8 mouse cellular contexts compared by ENCODE assay signal in genomic region chr5:113918654-113919053, GRCm38 (mm10). TPM values are rescaled to one million over a fixed set of nuclear protein-coding genes. Genes with fewer than 3 reads are reported as not detected.
DNase-seq lines count a peak whose midpoint lies in the region; ATAC-seq lines count a peak whose summit lies in the region.

No protein-coding gene starts in this region.

- no peak overlapping the region for H3K9ac ChIP-seq in kidney, embryonic 14.5 days (ENCODE audit: low read depth, low read length)
- H3K9ac ChIP-seq in heart, embryonic 14.5 days (ENCODE audit: low read length): no peak overlapping the region
- H3K9ac ChIP-seq in limb, embryonic 11.5 days (ENCODE audit: low read length): no peak overlapping the region
- no peak overlapping the region for H3K9ac ChIP-seq in forebrain, embryonic 12.5 days

- H3K27me3 ChIP-seq in kidney, embryonic 14.5 days (ENCODE audit: control insufficient read depth, insufficient read depth, low read length): no peaks in the 10 kb centered on the region
- no peaks in the 10 kb centered on the region for H3K27me3 ChIP-seq in heart, embryonic 14.5 days (ENCODE audit: control insufficient read depth, insufficient read depth, low read length)
- H3K27me3 ChIP-seq in limb, embryonic 11.5 days (ENCODE audit: control insufficient read depth, insufficient read depth, low read length): no peaks in the 10 kb centered on the region
- no peaks in the 10 kb centered on the region for H3K27me3 ChIP-seq in forebrain, embryonic 12.5 days

- no peaks in the 10 kb centered on the region for H3K36me3 ChIP-seq in kidney, embryonic 14.5 days (ENCODE audit: control insufficient read depth, insufficient read depth, low read length)
- no peaks in the 10 kb centered on the region for H3K36me3 ChIP-seq in heart, embryonic 14.5 days (ENCODE audit: control insufficient read depth, insufficient read depth, low read length)
- H3K36me3 ChIP-seq in limb, embryonic 11.5 days (ENCODE audit: control insufficient read depth, insufficient read depth, low read length): no peaks in the 10 kb centered on the region
- no peaks in the 10 kb centered on the region for H3K36me3 ChIP-seq in forebrain, embryonic 12.5 days (replicated peaks)

- H3K27ac ChIP-seq in kidney, embryonic 14.5 days (ENCODE audit: low read depth, low read length): no peak overlapping the region
- peak overlapping the region; percentile 53 to 76 for H3K27ac ChIP-seq in heart, embryonic 14.5 days (replicated peaks in 1 of 2; ENCODE audit: control insufficient read depth in 1 of 2, insufficient read depth in 1 of 2, low read depth in 2 of 2, low read length in 2 of 2)
- no peak overlapping the region; the same call in 1 of the 2 replicates for H3K27ac ChIP-seq in limb, embryonic 11.5 days (replicated peaks; ENCODE audit: low read depth, low read length)
- no peak overlapping the region for H3K27ac ChIP-seq in forebrain, embryonic 12.5 days

- no peak overlapping the region for H3K4me3 ChIP-seq in kidney, embryonic 14.5 days (ENCODE audit: low read length)
- H3K4me3 ChIP-seq in heart, embryonic 14.5 days (ENCODE audit: control insufficient read depth in 1 of 2, insufficient read depth in 1 of 2, low read depth in 1 of 2, low read length in 2 of 2): no peak overlapping the region
- H3K4me3 ChIP-seq in limb, embryonic 11.5 days (ENCODE audit: low read depth, low read length): no peak overlapping the region
- H3K4me3 ChIP-seq in forebrain, embryonic 12.5 days (replicated peaks): no peak overlapping the region

- no peaks in the 10 kb centered on the region for H3K9me3 ChIP-seq in kidney, embryonic 14.5 days (ENCODE audit: control insufficient read depth, low read length)
- H3K9me3 ChIP-seq in heart, embryonic 14.5 days (ENCODE audit: control insufficient read depth, low read length): no peaks in the 10 kb centered on the region
- no peaks in the 10 kb centered on the region for H3K9me3 ChIP-seq in limb, embryonic 11.5 days (ENCODE audit: control insufficient read depth, low read length)
- H3K9me3 ChIP-seq in forebrain, embryonic 12.5 days: no peaks in the 10 kb centered on the region

- DNase-seq in kidney, adult 11 months: peak; percentile 51
- peak; percentile 45 for DNase-seq in limb, embryonic 11.5 days (ENCODE audit: low spot score)
- peak; percentile 45 to 68 for DNase-seq in monocyte, adult 2 months (ENCODE audit: low read depth in 1 of 2, low spot score in 2 of 2)
- no peak for DNase-seq in retina, embryonic 14.5 days (ENCODE audit: low spot score)
- no peak for DNase-seq in layer of hippocampus, postnatal 36 days

- whole genome bisulfite sequencing in kidney, embryonic 14.5 days: 30% methylated on average over 9 of the region's 9 CpGs
- WGBS in heart, embryonic 14.5 days: 43% methylated on average over 9 of the region's 9 CpGs
- WGBS in limb, embryonic 11.5 days: 6% methylated on average over 9 of the region's 9 CpGs
- 82% methylated on average over 9 of the region's 9 CpGs for WGBS in forebrain, embryonic 12.5 days

- H3K4me1 ChIP-seq in kidney, embryonic 14.5 days (ENCODE audit: control insufficient read depth, insufficient read depth, low read length): peaks cover 10% of the 10 kb centered on the region; the same call in 1 of the 2 replicates
- peaks cover 11 to 16% of the 10 kb centered on the region in 2 experiments for H3K4me1 ChIP-seq in heart, embryonic 14.5 days (ENCODE audit: control insufficient read depth in 2 of 2, insufficient read depth in 2 of 2, low read length in 2 of 2)
- H3K4me1 ChIP-seq in limb, embryonic 11.5 days (ENCODE audit: control insufficient read depth, insufficient read depth, low read length): peaks cover 14% of the 10 kb centered on the region; the same call in 1 of the 2 replicates
- peaks cover 14% of the 10 kb centered on the region for H3K4me1 ChIP-seq in forebrain, embryonic 12.5 days

- no peak overlapping the region for H3K4me2 ChIP-seq in kidney, embryonic 14.5 days (replicated peaks; ENCODE audit: low read depth, low read length)
- H3K4me2 ChIP-seq in heart, embryonic 14.5 days (ENCODE audit: low read length): no peak overlapping the region
- no peak overlapping the region for H3K4me2 ChIP-seq in limb, embryonic 11.5 days (ENCODE audit: low read depth, severe bottlenecking)
- no peak overlapping the region for H3K4me2 ChIP-seq in forebrain, embryonic 12.5 days

- ATAC-seq in kidney, embryonic 14.5 days (ENCODE audit: low FRiP score, low TSS enrichment): no peak
- ATAC-seq in heart, embryonic 14.5 days (ENCODE audit: insufficient number of reproducible peaks, insufficient read depth, low FRiP score, low read depth): no peak
- ATAC-seq in limb, embryonic 11.5 days (ENCODE audit: insufficient number of reproducible peaks, low FRiP score, low TSS enrichment, low read depth): no peak
- ATAC-seq in forebrain, embryonic 12.5 days (ENCODE audit: low FRiP score): no peak

RNA-seq across cellular contexts. Expression of gene Coro1c, which starts 10.1 kb away (rescaled TPM):
- polyA plus RNA-seq in kidney, embryonic 14.5 days (2014; fragmentation: Nextera tagmentation; extraction: Ambion mirVana): 42.1 and 108 TPM in 2 replicates
- 84.9 and 88.2 TPM in 2 replicates for polyA plus RNA-seq in heart, embryonic 14.5 days (2014; fragmentation: Nextera tagmentation; extraction: Ambion mirVana)
- 94.9 and 107 TPM in 2 replicates for polyA plus RNA-seq in limb, embryonic 11.5 days (2014; fragmentation: Nextera tagmentation; extraction: Ambion mirVana)
- 256 and 277 TPM in 2 replicates for polyA plus RNA-seq in forebrain, embryonic 12.5 days (2016; fragmentation: Nextera tagmentation; extraction: Ambion mirVana)
- 10 to 100 TPM; 86.9 to 99.4 TPM for total RNA-seq in layer of hippocampus, postnatal 36 days (2021)

Comparison
In these comparisons a context has a peak if more than half of its experiments do, and no peak if none do; other contexts are left out.
1. DNase-seq: peak in kidney, adult 11 months (single experiment), limb, embryonic 11.5 days (single experiment) and monocyte, adult 2 months (2 of 2); none in retina, embryonic 14.5 days (single experiment) and layer of hippocampus, postnatal 36 days (0 of 2).
2. H3K27ac ChIP-seq: peak in heart, embryonic 14.5 days (2 of 2); none in kidney, embryonic 14.5 days (single experiment), limb, embryonic 11.5 days (single experiment) and forebrain, embryonic 12.5 days (single experiment).